Mouse (Mus musculus) gastrocnemius, adult 18-20 months (tissue): ENCODE results near the gene 1810010H24Rik. TPM values are rescaled to one million over a fixed set of nuclear protein-coding genes. Genes with fewer than 3 reads are reported as not detected.
"Not testable (repeated sequence)": the region's sequence is repeated elsewhere in the genome, so short reads cannot be mapped to it uniquely, and the experiment has no call there.

Source experiments
- DNase-seq: peaks from one replicate; pipeline ENCODE4 v3.0.0; 2021; ENCODE audit warnings: low spot score
- total RNA-seq, 2 experiments: library from RNA; stranded (reverse); gene quantifications; 2 replicates each; pipeline ENCODE4 v1.2.3; 2021

Gene 1810010H24Rik
- total RNA-seq, 2 experiments from 2014 or later, result 1.5 TPM

DNA sequence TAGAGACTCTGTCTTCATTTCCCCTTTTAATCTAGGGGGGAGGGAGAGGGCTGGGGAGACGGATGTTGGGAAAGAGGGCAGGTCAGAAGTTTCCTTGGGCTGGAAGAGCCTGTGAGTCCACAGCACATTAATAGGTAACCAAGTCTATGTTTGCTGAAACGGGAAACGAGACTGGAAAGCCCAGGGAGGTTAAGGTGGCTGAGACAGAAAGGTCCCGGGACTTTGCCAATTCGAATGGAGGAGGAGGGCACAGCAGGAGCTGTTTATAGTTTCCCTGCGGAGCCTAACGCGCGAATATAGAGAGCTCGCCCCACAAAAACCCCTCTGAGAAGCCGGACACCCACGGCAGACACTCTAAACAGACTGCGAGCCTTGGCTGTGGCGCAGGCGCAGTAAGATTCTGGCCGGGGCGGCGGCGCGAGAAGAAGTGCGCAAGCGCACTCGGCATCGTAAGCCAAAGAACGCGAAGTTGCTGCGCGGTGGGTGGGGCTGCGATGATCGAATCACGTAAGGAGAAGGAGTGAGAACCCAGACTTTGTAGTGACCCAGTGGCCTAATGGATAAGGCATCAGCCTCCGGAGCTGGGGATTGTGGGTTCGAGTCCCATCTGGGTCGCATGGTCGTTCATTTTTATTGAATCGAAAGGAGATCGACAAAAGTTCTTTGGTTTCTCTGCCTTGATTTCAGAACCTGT is 13.0 kb upstream of the 1810010H24Rik start:
- DNase-seq, result peak; percentile 99

GRCm38 (mm10) chr11:107014020-107014585 is 11.4 kb upstream of the 1810010H24Rik start:
- DNase-seq, result no peak

- no peak for DNase-seq
Observed at GRCm38 (mm10) chr11:107014597-107015309, 10.7 kb upstream of the 1810010H24Rik start.

GRCm38 (mm10) chr11:107015535-107016187 is 9.8 kb upstream of the 1810010H24Rik start:
- DNase-seq, result not testable (repeated sequence)

DNA sequence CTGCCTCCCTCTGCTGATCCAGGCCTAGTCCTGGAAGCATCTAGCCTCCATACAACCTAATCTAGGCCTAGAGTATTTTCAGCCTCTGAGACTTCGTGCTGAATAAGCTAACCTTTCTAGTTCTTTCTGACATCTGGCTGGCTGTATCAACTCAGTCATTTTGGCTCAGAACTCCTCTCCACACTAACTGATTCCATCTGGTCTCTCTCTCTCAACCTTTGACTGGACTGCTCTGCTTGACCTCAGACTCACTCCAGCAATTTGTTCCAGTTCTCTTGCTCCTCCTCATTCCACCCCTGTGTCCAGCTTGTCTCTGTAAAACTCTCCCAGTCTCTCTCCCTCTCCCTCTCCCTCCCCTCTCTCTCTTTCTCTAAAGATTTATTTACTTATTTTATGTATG is 8.6 kb upstream of the 1810010H24Rik start:
- no peak for DNase-seq

GRCm38 (mm10) chr11:107017339-107017886 is 8.1 kb upstream of the 1810010H24Rik start:
- no peak for DNase-seq

GRCm38 (mm10) chr11:107018606-107019005 is 6.9 kb upstream of the 1810010H24Rik start:
- DNase-seq, result no peak

- no peak for DNase-seq
Observed at GRCm38 (mm10) chr11:107019318-107019717, 6.2 kb upstream of the 1810010H24Rik start.

DNA sequence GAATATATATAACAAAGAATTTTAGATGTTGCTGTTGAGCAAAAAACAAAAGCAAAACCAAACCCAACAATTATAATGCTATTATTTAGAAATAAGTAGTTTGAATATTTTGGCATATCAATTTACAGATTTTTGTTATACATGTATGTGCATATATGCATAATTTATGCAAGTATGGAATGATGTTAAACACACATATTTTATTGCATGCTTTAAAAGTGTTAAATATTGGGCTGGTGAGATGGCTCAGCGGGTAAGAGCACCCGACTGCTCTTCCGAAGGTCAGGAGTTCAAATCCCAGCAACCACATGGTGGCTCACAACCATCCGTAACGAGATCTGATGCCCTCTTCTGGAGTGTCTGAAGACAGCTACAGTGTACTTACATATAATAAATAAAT is 5.8 kb upstream of the 1810010H24Rik start:
- not testable (repeated sequence) for DNase-seq

DNA sequence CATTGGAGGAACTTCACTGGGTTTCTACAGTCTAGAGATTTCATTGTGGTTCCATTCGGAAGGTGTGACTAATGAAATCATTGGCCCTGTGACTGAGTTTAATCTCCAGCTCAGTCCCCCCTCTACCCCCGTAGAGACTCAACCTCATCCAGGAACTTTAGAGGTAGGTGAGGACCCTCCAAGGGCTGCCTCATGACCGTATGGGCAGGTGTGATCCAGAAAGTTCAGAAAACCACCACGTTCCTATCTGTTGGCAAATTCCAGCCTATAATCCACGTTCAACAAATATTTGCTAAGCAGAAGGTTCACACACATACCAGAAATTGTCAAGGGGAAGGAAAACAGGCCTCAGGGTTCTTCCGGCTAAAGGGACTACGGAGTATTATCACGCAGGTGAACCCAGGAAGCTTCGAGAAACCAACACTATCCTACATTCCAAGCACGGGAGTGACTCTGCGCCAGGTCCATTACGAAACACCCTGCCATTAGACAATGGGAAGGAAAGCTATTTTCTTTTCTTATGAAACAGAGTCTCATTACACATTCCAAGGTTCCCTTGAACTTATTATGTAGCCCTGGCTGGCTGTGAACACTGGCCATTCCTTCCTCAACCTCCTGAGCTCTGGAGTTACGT is 3.3 kb upstream of the 1810010H24Rik start:
- no peak for DNase-seq

GRCm38 (mm10) chr11:107024406-107024805 is 1.1 kb upstream of the 1810010H24Rik start:
- DNase-seq, result no peak

DNA sequence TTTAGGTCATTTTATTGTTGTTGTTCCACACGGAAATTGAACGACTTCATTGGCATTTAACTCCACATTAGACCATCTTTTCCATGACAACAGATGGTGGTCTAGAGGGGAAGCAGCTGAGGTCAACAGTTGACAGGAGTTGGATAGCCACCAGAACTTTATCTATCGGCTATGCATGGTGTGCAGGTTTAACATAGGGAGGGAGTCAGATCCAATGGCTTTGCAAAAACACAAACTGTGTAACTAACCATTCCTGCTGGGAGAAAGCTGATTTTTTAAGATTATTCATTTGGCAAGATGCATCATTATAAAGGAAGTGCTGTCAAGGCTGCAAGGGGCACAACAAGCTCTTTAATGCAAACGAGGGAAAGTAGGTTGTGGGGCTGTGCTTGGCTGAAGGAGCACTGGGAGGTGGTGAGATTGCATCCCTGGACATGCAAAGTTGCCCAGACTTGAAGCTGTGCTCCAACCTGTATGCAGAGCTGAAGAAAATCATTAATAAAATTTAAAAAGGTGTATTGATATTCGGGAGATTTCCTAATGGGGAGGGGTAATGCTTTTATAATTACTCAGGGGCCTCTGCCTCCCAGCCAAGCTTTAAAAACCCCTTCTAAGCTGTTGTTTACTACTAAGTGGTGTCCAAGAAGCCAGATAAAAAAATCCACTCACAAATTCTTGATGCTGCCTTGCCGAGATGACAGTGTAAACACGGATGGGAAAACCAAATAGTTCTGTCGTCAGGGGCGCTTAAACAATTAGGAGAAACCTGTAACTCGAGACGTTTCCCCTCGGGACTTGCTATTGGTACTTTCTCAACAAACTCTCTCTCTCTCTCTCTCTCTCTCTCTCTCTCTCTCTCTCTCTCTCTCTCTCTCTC is 1.3 kb downstream of the 1810010H24Rik start:
- DNase-seq, result no peak

DNA sequence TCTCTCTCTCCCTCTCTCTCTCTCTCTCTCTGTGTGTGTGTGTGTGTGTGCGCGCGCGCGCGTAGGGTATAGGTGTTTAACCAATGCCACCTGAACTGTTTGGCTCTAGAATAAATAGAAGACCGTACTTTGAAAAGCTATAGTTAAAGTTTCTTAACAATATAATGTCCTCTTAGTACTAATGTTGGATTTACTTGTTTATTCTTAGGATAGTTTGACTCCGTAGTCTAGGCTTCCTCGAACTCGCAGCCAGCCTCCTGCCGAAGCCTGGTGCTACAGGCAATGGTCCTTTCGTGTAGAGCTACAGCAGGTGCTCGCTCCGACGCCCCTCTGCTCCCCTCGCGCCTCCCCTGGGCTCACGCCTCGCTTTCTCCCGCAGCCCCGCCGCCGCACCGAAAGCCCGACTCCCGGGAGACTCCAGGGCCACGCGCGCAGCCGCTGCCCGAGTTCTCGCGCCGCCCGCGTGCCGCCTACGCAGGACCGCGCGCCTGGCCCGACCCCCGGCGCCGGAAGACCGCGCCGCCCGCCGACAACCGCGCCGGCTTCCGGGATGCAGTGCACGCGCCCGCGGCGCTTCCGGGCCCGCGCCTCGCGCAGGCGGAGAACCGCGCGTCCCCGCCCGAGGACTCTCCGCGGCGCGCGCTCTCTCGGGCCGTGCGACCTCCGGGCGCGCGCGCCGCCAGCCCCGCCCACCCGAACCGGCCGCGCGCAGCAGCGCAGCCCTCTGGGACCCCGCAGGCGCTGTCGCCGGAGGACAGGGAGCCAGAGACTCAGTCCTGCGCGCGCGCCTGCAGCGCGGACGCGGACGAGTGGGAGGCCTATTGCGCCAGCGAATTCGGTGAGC is 2.2 kb downstream of the 1810010H24Rik start:
- DNase-seq, result peak; percentile 80

GRCm38 (mm10) chr11:107028275-107028618 is 2.8 kb downstream of the 1810010H24Rik start:
- DNase-seq, result no peak

- DNase-seq, result no peak
Observed at GRCm38 (mm10) chr11:107028754-107029153, 3.3 kb downstream of the 1810010H24Rik start.

DNA sequence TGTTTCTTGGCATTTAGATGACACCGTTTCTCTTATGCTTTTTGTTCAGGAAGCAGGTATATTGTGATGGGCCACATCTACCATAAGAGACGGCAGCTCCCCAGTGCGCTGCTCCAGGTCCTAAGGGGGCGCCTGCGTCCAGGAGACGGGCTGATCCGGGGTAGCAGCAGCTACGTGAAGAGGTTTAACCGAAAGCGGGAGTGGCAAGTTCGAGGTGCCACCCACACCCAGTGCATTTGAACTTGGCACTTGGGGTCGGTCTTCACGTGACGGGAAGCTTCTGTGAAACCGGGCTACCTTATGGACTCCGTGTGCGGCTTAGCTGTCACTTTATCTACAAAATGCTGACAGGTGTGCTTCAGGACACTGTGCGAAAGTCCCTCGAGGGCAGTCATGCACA is 4.1 kb downstream of the 1810010H24Rik start:
- DNase-seq, result no peak

GRCm38 (mm10) chr11:107031635-107032034 is 6.2 kb downstream of the 1810010H24Rik start:
- no peak for DNase-seq

GRCm38 (mm10) chr11:107034085-107034810 is 8.8 kb downstream of the 1810010H24Rik start:
- no peak for DNase-seq

- DNase-seq, result no peak
Observed at GRCm38 (mm10) chr11:107039417-107039816, 13.9 kb downstream of the 1810010H24Rik start.
